Mouse (Mus musculus) MEL (cell line): ENCODE results near the gene Syt8. TPM values are rescaled to one million over a fixed set of nuclear protein-coding genes. Genes with fewer than 3 reads are reported as not detected.

Experiments used
- DNase-seq: peaks from one replicate; pipeline ENCODE4 v3.0.0; 2011; ENCODE audit warnings: low read depth, low spot score
- H3K27ac ChIP-seq: 2 replicates; pipeline ENCODE4 v1.5.1; 2012; ENCODE audit warnings: low read depth, mild to moderate bottlenecking, control low read depth, low read length, moderate library complexity; ENCODE audit not compliant: control insufficient read depth
- H3K27me3 ChIP-seq, 2 experiments: fragments of 150-350 bp in 1 of 2; sonication (generic) in 1 of 2; 2 replicates each; pipeline ENCODE4 v1.6.1; 2012; ENCODE audit warnings: low read length in 2 of 2, mild to moderate bottlenecking in 2 of 2, improper control_type of control experiment in 1 of 2, moderate library complexity in 1 of 2; ENCODE audit not compliant: insufficient read depth in 2 of 2, control insufficient read depth in 1 of 2
- H3K36me3 ChIP-seq, 2 experiments: 2 replicates each; pipeline ENCODE4 v1.6.1; 2012 to 2014; ENCODE audit warnings: low read length in 2 of 2, improper control_type of control experiment in 1 of 2, inconsistent platforms in 1 of 2, mild to moderate bottlenecking in 1 of 2; ENCODE audit not compliant: insufficient read depth in 2 of 2, control insufficient read depth in 1 of 2
- H3K4me1 ChIP-seq, 2 experiments: fragments of 150-350 bp in 1 of 2; sonication (generic) in 1 of 2; 2 replicates each; pipeline ENCODE4 v1.6.1; 2012; ENCODE audit warnings: low read length in 2 of 2, improper control_type of control experiment in 1 of 2, mild to moderate bottlenecking in 1 of 2; ENCODE audit not compliant: insufficient read depth in 2 of 2, control insufficient read depth in 1 of 2
- H3K4me3 ChIP-seq, 2 experiments: fragments of 150-350 bp in 1 of 2; sonication (generic) in 1 of 2; 2 replicates each; pipeline ENCODE4 v1.5.1; 2012; ENCODE audit warnings: low read depth in 2 of 2, low read length in 2 of 2, mild to moderate bottlenecking in 2 of 2, moderate library complexity in 2 of 2, control low read depth in 1 of 2, improper control_type of control experiment in 1 of 2; ENCODE audit not compliant: control insufficient read depth in 1 of 2, insufficient read depth in 1 of 2
- H3K79me2 ChIP-seq: 2 replicates; pipeline ENCODE4 v1.6.1; 2012; ENCODE audit warnings: mild to moderate bottlenecking, low read length, moderate library complexity; ENCODE audit not compliant: control insufficient read depth, poor library complexity, insufficient read depth
- H3K9ac ChIP-seq: 2 replicates; pipeline ENCODE4 v1.6.1; 2012; ENCODE audit warnings: low read depth, mild to moderate bottlenecking, control low read depth, low read length, moderate library complexity; ENCODE audit not compliant: control insufficient read depth, poor library complexity, severe bottlenecking
- H3K9me3 ChIP-seq: fragments of 150-350 bp; sonication (generic); replicated peaks from 2 replicates; pipeline ENCODE4 v1.6.1; 2012; ENCODE audit warnings: mild to moderate bottlenecking, low read length, improper control_type of control experiment, moderate library complexity; ENCODE audit not compliant: insufficient read depth
- BHLHE40 ChIP-seq: IDR thresholded peaks from 2 replicates; pipeline ENCODE4 v1.6.1; 2012; ENCODE audit warnings: low read depth, mild to moderate bottlenecking, inconsistent platforms, low read length, improper control_type of control experiment, borderline replicate concordance
- CHD1 ChIP-seq: IDR thresholded peaks from 2 replicates; pipeline ENCODE4 v1.6.1; 2012; ENCODE audit warnings: low read depth, mild to moderate bottlenecking, inconsistent platforms, low read length, improper control_type of control experiment
- CTCF ChIP-seq, 3 experiments: IDR thresholded peaks in 2 of 3; conservative IDR thresholded peaks in 1 of 3; 2 replicates each; pipeline ENCODE4 v1.5.1; 2011 to 2012; ENCODE audit warnings: low read length in 3 of 3, low read depth in 2 of 3, mild to moderate bottlenecking in 2 of 3, improper control_type of control experiment in 1 of 3, inconsistent platforms in 1 of 3, mixed read lengths in 1 of 3, moderate library complexity in 1 of 3; ENCODE audit not compliant: control insufficient read depth in 1 of 3, insufficient read depth in 1 of 3, poor library complexity in 1 of 3, severe bottlenecking in 1 of 3
- E2F4 ChIP-seq: IDR thresholded peaks from 2 replicates; pipeline ENCODE4 v1.6.1; 2011; ENCODE audit warnings: low read depth, low read length, improper control_type of control experiment, borderline replicate concordance
- EP300 ChIP-seq, 2 experiments: IDR thresholded peaks; 2 replicates each; pipeline ENCODE4 v1.6.1; 2011; ENCODE audit warnings: improper control_type of control experiment in 2 of 2, low read length in 2 of 2, low read depth in 1 of 2, mild to moderate bottlenecking in 1 of 2
- ETS1 ChIP-seq: IDR thresholded peaks from 2 replicates; pipeline ENCODE4 v1.6.1; 2012; ENCODE audit warnings: low read depth, mild to moderate bottlenecking, inconsistent platforms, low read length, improper control_type of control experiment, moderate library complexity
- HCFC1 ChIP-seq: IDR thresholded peaks from 2 replicates; pipeline ENCODE4 v1.6.1; 2012; ENCODE audit warnings: low read depth, mild to moderate bottlenecking, inconsistent platforms, low read length, improper control_type of control experiment, moderate library complexity
- KAT2A ChIP-seq: conservative IDR thresholded peaks from 2 replicates; pipeline ENCODE4 v1.6.1; 2012; ENCODE audit warnings: low read depth, low read length, improper control_type of control experiment, inconsistent platforms
- MAFK ChIP-seq: IDR thresholded peaks from 2 replicates; pipeline ENCODE4 v1.6.1; 2011; ENCODE audit warnings: low read depth, mild to moderate bottlenecking, low read length, improper control_type of control experiment, borderline replicate concordance
- MAX ChIP-seq: IDR thresholded peaks from 2 replicates; pipeline ENCODE4 v1.6.1; 2011; ENCODE audit warnings: low read length, improper control_type of control experiment
- MEF2A ChIP-seq: IDR thresholded peaks from 2 replicates; pipeline ENCODE4 v1.6.1; 2014; ENCODE audit warnings: low read depth, mild to moderate bottlenecking, inconsistent platforms, low read length, improper control_type of control experiment; ENCODE audit not compliant: poor library complexity, insufficient replicate concordance, severe bottlenecking; ENCODE audit errors: extremely low read depth
- NRF1 ChIP-seq: IDR thresholded peaks from 2 replicates; pipeline ENCODE4 v1.6.1; 2014; ENCODE audit warnings: low read depth, mild to moderate bottlenecking, inconsistent platforms, low read length, improper control_type of control experiment, moderate library complexity; ENCODE audit not compliant: poor library complexity, insufficient read depth, severe bottlenecking
- POLR2A ChIP-seq, 2 experiments: IDR thresholded peaks; 2 replicates each; pipeline ENCODE4 v1.6.1; 2011 to 2012; ENCODE audit warnings: low read length in 2 of 2, mild to moderate bottlenecking in 2 of 2, control low read depth in 1 of 2, improper control_type of control experiment in 1 of 2, low read depth in 1 of 2, moderate library complexity in 1 of 2; ENCODE audit not compliant: control insufficient read depth in 1 of 2, insufficient read depth in 1 of 2, poor library complexity in 1 of 2
- POLR2AphosphoS2 ChIP-seq: IDR thresholded peaks from 2 replicates; pipeline ENCODE4 v1.6.1; 2011; ENCODE audit warnings: low read length, improper control_type of control experiment
- POLR2AphosphoS5 ChIP-seq: IDR thresholded peaks from 2 replicates; pipeline ENCODE4 v1.6.1; 2012; ENCODE audit warnings: low read depth, borderline replicate concordance, mild to moderate bottlenecking, inconsistent platforms, low read length, moderate library complexity, mixed read lengths
- RAD21 ChIP-seq: IDR thresholded peaks from 2 replicates; pipeline ENCODE4 v1.6.1; 2011; ENCODE audit warnings: mild to moderate bottlenecking, low read depth, low read length, improper control_type of control experiment
- RCOR1 ChIP-seq: IDR thresholded peaks from 2 replicates; pipeline ENCODE4 v1.6.1; 2012; ENCODE audit warnings: low read depth, mild to moderate bottlenecking, inconsistent platforms, low read length, improper control_type of control experiment
- SIN3A ChIP-seq: IDR thresholded peaks from 2 replicates; pipeline ENCODE4 v1.6.1; 2012; ENCODE audit warnings: low read length, improper control_type of control experiment, inconsistent platforms
- SMC3 ChIP-seq: IDR thresholded peaks from 2 replicates; pipeline ENCODE4 v1.6.1; 2011; ENCODE audit warnings: low read depth, low read length, improper control_type of control experiment
- TAL1 ChIP-seq: IDR thresholded peaks from 2 replicates; pipeline ENCODE4 v1.6.1; 2012; ENCODE audit warnings: mild to moderate bottlenecking, inconsistent platforms, low read length, moderate library complexity, mixed read lengths
- TBP ChIP-seq: IDR thresholded peaks from 2 replicates; pipeline ENCODE4 v1.8.0; 2011; ENCODE audit warnings: low read depth, low read length, improper control_type of control experiment
- UBTF ChIP-seq: IDR thresholded peaks from 2 replicates; pipeline ENCODE4 v1.6.1; 2012; ENCODE audit warnings: low read depth, mild to moderate bottlenecking, inconsistent platforms, low read length, improper control_type of control experiment, moderate library complexity, borderline replicate concordance; ENCODE audit not compliant: insufficient read depth
- USF2 ChIP-seq, 2 experiments: IDR thresholded peaks; 2 replicates each; pipeline ENCODE4 v1.6.1; 2011 to 2012; ENCODE audit warnings: improper control_type of control experiment in 2 of 2, low read length in 2 of 2, borderline replicate concordance in 1 of 2, inconsistent platforms in 1 of 2, low read depth in 1 of 2, mild to moderate bottlenecking in 1 of 2; ENCODE audit not compliant: insufficient read depth in 1 of 2
- ZC3H11A ChIP-seq: IDR thresholded peaks from 2 replicates; pipeline ENCODE4 v1.6.1; 2012; ENCODE audit warnings: low read depth, mild to moderate bottlenecking, inconsistent platforms, low read length, improper control_type of control experiment
- ZKSCAN1 ChIP-seq: IDR thresholded peaks from 2 replicates; pipeline ENCODE4 v1.6.1; 2012; ENCODE audit warnings: low read depth, mild to moderate bottlenecking, inconsistent platforms, low read length, improper control_type of control experiment, moderate library complexity
- ZMIZ1 ChIP-seq: IDR thresholded peaks from 2 replicates; pipeline ENCODE4 v1.6.1; 2012; ENCODE audit warnings: low read depth, mild to moderate bottlenecking, inconsistent platforms, low read length, improper control_type of control experiment, moderate library complexity
- polyA plus RNA-seq, 2 experiments: library from polyadenylated mRNA; stranded (reverse) in 1 of 2; unstranded in 1 of 2; fragments of >175 nt in 1 of 2; fragments of >200 nt in 1 of 2; gene quantifications; 2 replicates each; pipeline versions ENCODE4 v1.2.1 to v1.2.4; 2012; ENCODE audit warnings: low replicate concordance in 2 of 2, low read depth in 1 of 2; ENCODE audit not compliant: insufficient read length in 2 of 2, insufficient read depth in 1 of 2, missing spikeins in 1 of 2
- total RNA-seq: library from RNA; depleted of rRNA; stranded (reverse); fragments of 300-350 nt; gene quantifications from 2 replicates; pipeline ENCODE4 v1.2.3, GENCODE M21; 2012

Syt8 gene
- total and polyA plus RNA-seq, 3 experiments, result not detected

- Histone ChIP-seq H3K9ac (no peak overlapping the region), H3K79me2 (no peaks in the 10 kb centered on the region), H3K4me3 (no peak overlapping the region), H3K9me3 (no peaks in the 10 kb centered on the region), H3K27ac (no peak overlapping the region), H3K4me1 (no peaks in the 10 kb centered on the region), H3K36me3 (no peaks in the 10 kb centered on the region), H3K27me3 (no peaks in the 10 kb centered on the region)
- no peak for DNase-seq
- TF ChIP-seq UBTF, result no peak
- no peak for TF ChIP-seq TBP
- no peak for TF ChIP-seq KAT2A
- TF ChIP-seq MEF2A, result no peak
- TF ChIP-seq RAD21, result no peak
- no peak for TF ChIP-seq SIN3A
- no peak for TF ChIP-seq USF2 (IDR thresholded peaks at IDR 0.05; ENCODE audit: borderline replicate concordance in 1 of 2, insufficient read depth in 1 of 2, low read depth in 1 of 2, low read length in 2 of 2)
- TF ChIP-seq POLR2A (IDR thresholded peaks at IDR 0.05; ENCODE audit: control insufficient read depth in 1 of 2, insufficient read depth in 1 of 2, low read depth in 1 of 2, low read length in 2 of 2, poor library complexity in 1 of 2), result no peak
- TF ChIP-seq MAX, result no peak
- no peak for TF ChIP-seq POLR2AphosphoS5
- no peak for TF ChIP-seq RCOR1
- TF ChIP-seq POLR2AphosphoS2, result no peak
- TF ChIP-seq TAL1, result no peak
- no peak for TF ChIP-seq CTCF (IDR thresholded peaks at IDR 0.05 in 2 of 3, conservative IDR thresholded peaks at IDR 0.05 in 1 of 3; ENCODE audit: control insufficient read depth in 1 of 3, insufficient read depth in 1 of 3, low read depth in 2 of 3, low read length in 3 of 3, poor library complexity in 1 of 3, severe bottlenecking in 1 of 3)
- TF ChIP-seq NRF1, result no peak
- TF ChIP-seq ZKSCAN1, result no peak
- no peak for TF ChIP-seq ZMIZ1
- no peak for TF ChIP-seq MAFK
These were observed 26.8 kb downstream of the Syt8 start for GRCm38 (mm10) chr7:142461446-142461845.

- DNase-seq, result no peak
- H3K9me3 ChIP-seq, result no peaks in the 10 kb centered on the region
- H3K9ac ChIP-seq, result no peak overlapping the region
- H3K4me1 ChIP-seq, result no peaks in the 10 kb centered on the region
- no peak overlapping the region for H3K4me3 ChIP-seq
- H3K27ac ChIP-seq, result no peak overlapping the region
- TF ChIP-seq NRF1 (no peak), MEF2A (no peak), SMC3 (no peak), CHD1 (no peak), ZMIZ1 (no peak), HCFC1 (no peak), MAX (no peak), RAD21 (no peak), SIN3A (no peak), POLR2AphosphoS5 (no peak), BHLHE40 (no peak), ETS1 (no peak), EP300 (IDR thresholded peaks at IDR 0.05; ENCODE audit: low read depth in 1 of 2, low read length in 2 of 2) (no peak), ZC3H11A (no peak), E2F4 (no peak)
- TF ChIP-seq, all 39 proteins: peak for 0
- Histone ChIP-seq H3K36me3 (no peaks in the 10 kb centered on the region), H3K27me3 (no peaks in the 10 kb centered on the region), H3K79me2 (no peaks in the 10 kb centered on the region)
These were observed 27.5 kb downstream of the Syt8 start for GRCm38 (mm10) chr7:142462190-142462589.
